Mouse (Mus musculus) frontal cortex, postnatal 10 days (tissue): ENCODE measurements around the gene Synm.

Source experiments
- DNase-seq, 2 experiments: peaks; one replicate each; pipeline ENCODE4 v3.0.0; 2022; ENCODE audit warnings: low spot score in 2 of 2, mixed read lengths in 1 of 2

The Synm gene

DNA sequence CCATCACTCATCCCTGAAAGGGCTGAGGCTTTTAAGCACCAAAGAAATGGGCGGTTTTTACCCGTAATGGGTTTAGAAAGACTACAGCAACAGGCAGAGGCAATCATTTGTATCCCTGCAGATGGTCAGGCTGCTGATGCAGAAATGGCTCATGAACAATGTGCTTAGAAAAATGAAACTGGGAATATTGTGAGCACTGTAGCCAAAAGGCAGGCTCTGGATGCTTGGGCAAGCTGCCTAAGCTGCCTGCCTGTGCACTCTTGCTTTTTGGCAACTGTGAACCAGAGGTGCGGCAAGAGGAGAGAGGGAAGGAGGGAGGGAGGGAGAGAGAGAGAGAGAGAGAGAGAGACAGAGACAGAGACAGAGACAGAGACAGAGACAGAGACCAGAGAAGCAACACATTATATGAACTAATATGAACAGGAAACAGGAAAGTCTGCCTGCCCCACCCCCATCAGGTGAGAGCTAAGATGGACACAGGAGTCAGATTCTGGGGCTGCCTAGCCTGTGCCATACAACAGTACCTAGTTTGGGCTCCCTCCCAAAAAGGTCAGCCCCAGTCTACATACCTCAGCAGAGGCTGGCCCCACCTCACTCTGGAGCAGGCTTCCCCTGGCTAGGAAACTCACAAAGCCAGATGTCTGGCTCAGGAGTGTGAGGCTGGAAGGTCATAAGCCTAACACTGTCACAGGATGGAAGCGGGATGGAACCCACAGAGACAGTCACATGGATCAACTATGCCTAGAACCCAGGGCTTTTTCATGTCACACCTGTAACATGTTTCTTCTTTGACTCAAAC is 9.9 kb downstream of the Synm start:
- DNase-seq = no peak

DNA sequence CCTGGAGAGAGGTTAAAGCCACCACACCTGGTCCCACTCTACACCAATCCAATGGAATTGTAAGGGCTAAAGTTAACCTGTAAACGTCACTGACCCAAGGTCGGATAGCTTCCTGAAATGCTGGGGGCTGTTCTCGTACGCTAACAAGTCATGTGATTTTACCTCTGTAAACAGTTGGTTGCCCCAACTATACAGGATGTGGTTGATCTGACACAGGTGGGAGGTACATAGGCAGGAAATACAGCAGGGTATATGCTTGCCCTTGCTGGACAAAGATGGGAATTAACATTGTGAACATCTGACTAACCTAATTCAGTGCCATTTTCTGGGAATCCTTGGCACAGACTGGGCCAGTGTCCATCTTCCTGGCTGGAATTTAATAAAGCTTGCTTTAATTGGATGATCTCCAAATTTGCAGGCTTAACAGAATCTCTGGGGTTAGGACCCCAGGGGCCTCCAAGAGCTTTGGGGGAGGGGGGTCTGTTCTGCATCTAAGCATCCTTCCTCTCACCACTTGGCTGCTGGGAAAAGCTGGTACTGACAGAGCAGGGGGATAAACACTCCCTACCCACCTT is 11.7 kb downstream of the Synm start:
- no peak for DNase-seq

DNA sequence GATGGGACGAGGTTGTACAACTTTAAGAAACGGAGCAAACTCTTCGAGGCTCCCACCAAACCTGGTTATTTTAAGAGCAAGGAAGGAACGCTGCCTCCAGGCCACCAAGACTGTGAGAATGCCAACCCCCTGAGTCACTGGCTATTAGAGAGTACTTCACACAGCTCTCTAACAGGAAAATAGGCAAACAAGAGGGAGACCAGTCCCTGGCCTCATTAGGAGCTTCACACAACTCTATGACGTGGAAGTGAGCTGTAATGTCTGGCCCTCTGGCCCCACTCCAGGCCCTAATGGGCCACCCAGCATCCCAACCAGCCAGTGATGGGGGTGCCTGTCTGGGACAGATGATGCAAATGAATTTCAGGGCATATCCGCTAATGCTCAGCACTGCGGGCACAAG is 17.8 kb downstream of the Synm start:
- no peak for DNase-seq

DNA sequence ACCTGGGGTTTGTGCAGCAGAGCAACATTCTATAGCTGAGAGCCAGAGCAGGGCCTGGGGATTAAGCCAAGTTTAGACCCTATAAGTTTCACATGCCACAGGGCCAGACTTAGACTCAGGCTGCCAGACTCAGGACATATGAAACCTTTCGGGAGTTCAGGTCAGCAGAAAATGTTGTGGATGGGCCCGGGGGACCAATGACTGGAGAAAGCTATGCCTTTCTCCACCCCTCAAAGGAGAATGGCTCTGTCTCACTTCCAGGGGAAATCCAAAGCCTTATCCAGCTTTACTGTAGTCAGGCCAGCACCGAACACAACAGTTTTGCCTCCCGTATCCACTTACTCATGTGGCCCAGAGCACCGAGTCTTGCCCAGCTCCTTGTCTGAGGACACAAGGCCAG is 18.7 kb downstream of the Synm start:
- DNase-seq = no peak

DNA sequence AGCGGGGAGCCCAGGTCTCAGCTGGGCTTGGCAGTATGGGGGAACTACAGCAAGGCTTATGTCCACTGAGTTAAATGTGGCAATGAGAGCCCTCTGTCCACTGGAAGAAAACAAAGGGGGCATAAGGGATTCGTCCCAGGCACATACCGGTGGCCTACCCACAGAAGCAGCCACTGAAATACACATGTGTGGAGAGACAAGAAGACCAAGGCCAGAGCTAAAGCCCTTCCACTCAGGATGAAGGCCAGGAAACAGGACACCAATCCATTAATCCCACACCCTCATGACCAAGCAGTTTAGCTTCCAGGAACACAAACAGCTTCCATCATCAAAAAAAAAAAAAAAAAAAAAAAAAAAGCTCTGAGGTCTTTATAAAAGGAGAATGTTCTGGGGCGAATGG is 19.2 kb downstream of the Synm start:
- no peak for DNase-seq

DNA sequence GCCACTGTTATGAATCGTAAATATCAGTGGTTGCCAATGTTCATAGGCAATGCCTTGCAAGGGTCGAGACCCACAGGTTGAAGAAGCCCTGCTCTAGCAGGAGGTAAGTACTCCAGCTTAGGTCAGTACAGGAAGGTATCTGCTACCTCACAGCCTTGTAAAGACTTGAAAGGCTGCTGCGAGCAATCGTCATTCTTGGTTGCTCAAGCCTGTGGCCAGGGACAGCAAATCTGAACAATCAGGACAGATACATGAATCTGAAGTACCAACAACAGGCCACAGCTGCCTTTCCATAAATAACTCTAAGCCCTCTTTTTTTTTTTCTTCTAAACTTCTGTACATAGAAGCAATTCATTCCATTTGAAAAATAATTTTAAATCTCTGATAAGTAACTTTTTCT is 27.3 kb downstream of the Synm start:
- no peak for DNase-seq

DNA sequence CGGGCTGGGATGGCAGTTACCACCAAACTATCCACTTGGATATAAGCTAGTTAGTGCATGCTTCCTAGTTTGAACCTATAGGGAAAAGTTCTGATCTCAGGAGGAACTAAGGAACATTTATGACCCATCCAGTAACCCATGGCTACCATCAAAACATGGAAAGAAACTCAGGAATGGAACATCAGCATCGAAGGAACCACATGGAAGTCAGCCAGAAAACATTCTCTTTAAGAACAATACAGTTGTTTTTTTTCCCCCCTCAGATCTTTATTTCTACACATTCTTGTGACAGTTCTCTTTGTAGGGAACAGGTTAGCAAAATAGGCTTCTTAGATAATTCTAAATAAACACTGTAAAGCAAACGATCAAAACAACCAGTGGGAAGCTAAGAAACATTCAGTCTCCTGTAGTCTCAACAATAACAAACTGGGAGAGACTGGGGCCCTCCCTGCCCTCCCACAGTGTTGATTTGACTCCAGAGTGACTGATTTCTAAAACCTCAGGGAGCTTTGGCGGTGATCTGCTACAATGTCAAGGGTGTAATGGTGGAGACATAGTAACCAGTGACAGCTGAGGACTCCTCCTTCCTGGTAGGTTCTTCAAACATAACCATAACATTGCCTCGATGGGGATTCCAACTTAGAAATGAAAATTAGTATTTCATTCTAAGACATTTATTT is 29.0 kb downstream of the Synm start:
- DNase-seq = no peak

DNA sequence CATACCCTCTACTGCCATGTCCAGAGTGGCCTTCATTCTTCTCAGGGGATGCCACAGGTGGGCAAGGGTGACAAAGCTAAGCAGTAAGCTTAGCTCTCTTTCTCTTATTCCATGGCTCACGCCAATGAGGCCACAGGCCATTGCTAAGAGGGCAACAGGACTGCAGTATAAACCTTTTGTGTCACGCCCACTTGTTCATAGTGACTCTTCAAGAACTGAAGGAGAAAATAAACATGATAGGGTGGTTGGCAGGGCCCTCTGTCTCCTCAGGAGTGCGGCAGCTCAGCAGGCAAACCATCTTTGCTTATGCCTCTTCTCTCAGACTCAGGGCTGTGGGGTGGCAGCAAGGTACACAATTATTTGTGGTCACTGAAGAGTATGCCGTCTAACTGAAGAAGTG is 30.7 kb downstream of the Synm start:
- no peak for DNase-seq

DNA sequence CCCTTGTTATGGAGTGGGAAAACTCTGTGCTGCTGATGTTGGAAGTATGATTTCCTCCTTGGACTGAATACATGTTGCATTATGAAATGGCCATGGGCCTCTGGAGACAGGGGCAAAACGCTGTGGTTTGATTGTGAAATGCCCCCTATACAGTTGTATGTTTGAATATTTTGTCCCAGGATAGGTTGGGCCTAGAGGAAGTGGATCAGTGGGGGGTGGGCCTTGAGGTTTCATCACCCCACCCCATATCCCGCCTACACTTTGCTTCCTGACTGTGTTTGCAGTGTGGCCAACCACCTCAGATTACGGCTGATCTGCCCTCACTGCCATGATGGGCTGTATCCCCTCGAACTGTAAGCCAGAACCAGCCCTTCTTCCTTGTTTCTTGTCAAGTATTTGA is 31.3 kb downstream of the Synm start:
- DNase-seq = no peak

DNA sequence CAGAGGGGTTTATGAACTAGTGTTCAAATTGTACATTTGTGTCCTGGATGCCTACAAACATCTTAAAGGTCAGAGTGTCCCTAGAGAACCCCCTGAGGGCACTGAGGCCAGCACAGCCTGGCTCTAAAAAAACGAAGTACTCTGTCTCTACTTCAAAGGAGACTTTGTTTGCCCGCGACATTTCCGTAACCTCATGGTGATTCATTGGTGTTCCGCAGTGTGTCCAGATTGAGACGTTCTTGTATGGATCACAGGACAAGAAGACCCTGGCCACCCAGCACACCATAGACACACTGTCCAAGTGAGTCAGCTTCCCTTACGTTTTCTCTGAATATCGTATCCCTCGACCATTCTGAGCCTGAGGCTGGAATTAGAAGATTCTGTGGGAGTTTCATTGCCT is 34.5 kb downstream of the Synm start:
- no peak for DNase-seq

DNA sequence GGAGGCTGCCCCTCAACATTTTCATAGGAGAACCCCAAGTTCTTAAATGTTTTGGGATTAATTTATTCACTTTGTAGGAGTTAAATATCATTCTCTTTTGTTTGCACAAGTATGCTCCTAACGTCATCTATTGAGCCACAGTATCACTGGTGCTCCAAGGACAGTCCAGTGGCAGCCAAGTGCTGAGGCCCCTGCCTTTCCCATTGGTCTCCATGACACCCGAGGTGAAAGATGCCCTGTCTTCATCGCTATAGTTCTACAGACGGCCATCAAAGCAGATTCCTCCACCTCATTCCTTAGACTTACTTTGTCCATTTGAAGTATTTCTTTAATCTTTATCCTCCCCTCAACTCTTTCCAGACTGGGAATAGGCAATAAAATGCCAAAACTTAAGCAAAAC is 35.0 kb downstream of the Synm start:
- no peak for DNase-seq

DNA sequence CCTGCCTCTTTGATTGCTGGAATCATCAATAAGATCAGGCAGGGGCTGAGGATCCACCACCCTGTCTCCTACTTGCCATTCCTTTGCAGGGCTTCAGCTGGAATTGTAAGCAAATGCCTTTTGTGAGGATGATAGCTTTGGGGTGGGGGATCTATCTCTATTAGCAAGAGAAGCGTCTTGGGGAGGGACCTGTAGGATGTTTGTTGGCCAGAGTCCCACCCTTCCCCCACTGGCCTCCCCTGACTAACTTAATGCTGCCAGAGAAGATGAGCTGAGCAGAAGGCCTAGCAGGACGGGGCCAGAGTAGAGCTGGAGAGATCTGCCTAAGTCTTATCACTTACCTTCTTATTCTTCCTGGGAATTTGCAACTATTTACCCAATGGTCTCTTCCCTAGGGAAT is 37.4 kb downstream of the Synm start:
- DNase-seq = no peak

DNA sequence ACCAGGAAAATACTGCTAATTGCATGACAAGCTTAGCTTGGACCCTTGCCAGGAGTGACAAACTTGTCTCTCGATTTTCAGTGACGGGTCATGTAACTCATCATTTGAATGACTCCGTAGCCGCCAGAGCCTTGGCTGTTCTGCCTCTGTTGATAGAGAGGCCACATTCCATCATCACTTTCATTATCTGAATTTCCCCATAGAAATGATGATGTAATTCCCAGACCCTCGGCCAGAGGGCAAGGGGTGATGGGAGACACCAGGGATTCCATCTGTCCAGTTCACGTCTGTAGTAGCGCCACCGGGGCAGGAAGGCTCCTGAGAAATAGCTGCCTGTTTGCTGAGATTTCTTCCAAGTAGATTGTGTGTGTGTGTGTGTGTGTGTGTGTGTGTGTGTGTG is 40.7 kb downstream of the Synm start:
- no peak for DNase-seq

DNA sequence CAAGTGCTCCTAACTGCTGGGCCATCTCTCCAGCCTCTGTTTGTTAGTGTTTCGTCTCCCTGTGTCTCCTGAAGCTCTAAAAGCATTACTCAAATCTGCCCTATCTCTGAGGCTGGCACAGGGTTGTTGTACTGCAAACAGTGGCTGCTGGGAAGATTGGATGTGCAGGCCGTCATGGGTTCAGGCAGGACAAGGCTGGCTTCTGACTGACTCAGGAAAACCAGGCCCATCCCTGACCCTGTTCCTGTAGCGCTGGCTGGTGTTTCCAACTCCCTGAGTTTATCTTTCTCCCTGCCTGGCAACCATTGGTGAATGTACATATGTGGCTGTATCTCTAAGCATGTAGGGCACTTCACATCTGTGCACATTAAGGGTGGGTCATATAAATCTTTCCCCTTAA is 42.0 kb downstream of the Synm start:
- no peak for DNase-seq

DNA sequence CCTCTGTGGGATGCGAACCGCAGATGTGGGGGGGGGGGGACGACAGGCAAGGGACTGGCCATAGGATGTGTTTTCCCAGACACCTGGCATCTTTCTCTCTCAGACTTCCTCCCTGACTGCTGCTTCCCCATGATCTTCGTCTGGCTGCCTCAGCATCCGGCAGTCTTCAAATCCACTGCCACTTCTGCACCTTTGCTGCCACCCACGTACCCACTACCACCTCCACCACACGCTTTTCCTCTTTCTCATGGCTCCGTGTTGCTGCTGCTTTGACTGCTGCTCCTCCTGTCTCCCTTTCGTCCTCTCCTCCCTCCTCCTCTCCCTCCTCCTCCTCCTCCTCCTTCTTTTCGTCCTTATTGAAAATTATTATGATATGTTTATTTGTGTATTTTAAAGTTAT is 42.6 kb downstream of the Synm start:
- DNase-seq = no peak

DNA sequence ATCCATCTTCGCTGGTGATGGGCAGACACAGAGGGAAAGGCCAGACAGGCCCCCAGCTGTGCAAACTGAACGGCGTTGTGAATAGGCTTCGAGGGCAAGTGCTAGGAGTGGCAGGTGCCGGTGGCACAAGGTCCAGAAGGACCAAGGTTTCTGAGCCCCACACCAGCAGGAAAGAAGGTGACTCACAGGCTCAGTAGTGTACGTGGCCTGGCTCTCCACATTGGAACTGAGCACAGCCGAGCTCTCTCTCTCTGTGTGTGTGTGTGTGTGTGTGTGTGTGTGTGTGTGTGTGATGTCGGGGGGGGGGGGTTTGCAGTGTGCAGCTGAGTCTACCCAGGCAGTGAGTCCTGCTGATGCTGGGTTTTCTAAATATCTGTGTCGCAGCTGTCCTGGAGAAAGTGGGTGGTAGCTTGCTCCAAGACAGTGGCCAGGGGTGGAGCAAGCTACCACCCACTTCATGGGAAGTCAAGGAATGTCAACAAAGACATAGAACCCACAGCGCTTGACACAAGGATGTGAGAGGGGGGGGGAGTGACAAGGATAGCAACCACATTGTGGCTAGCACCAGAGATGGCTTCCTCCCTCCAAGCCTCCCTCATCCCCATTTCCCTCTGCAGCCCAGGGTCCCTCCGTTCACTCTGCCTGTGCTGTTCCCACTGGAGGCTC is 43.2 kb downstream of the Synm start:
- DNase-seq = no peak

DNA sequence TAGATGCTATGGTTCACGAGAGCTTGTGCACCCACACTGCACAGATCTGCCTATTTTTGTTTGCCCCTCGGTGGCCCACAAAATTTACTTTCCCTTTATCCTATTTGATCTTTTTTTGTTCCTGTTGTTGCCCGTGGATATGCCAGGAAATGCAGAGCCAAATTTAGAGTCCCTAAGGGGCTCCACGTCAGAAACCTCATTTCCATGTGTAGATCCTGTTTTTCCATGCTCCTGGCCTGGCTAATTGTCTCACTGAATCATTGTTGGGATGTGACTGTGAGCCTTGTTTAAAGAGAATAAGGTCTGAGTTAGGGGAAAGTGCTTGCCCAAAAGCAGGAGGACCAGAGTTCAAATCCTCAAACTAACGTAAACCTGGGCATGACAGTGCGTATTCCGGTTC is 44.4 kb downstream of the Synm start:
- DNase-seq = no peak

DNA sequence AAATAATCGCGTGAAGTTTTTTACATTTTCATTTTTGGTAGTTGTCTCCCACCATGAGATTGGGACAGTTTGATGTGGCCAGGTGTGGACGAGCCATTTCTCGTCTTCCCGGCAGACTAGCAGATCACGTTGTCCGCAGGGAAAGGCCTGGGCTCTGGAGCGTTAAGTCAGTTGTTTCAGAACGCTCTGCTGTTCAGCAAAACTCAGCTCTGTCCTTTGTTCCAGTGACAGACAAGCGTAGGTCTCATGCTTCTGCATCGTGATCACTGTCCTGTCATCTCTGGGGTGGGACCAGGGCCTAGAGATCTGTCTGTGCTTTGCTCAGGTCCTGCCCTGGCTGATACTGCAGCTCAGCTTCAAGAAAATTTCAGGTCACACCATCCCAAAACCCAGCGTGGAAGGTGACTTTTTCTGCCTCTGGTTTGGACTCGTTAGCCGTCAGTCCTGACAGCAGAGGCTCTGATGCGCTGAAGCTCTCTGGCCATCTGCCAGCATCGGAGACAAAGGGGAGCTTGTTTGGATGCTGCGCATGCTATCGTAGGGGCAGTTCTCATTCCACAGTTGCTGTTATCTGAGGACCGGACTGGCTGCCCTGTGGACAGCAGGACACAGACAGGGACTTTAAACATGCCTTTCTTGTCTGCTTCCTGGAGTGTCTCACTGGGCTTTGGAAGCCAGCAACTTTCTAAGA is 45.6 kb downstream of the Synm start:
- DNase-seq = peak in 1 of 2 experiments; percentile 36

DNA sequence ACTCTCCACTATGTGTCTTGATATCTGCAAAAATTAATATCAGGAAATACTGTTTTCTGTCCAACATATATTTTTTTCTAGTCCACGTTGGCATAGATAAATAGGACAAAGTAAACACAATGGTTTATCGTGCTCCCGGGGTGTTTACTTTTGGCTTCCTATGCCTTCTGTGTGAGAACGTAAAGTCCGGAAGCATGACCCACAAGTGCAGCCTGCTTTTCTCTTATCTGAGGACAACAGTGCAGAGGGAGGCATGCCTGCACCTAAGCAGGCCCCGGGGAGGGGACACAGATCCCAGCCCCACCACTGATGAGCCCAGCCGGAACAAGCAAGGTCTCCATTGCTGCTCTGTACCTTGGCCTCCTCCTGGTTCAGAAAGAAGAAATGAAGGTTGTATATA is 49.3 kb downstream of the Synm start:
- no peak for DNase-seq

DNA sequence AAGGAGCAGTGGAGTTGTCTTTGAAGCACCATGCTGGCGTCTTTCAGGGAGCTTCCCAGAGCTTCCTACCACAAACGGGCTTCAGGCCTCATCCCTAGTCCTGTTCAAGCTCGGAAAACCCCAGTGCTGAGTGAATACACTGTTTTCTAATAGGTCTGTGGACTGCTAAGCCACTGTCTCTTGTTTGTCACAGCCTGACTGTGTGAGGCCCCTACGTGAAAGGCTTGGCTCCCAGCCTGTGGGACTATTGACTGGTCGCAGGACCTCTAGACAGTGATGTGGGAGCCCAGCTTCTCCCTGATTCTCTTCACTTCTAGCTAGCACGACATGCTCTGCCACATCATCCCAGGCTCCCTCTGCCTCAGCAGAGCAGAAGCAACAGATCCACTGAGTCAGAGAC is 51.4 kb downstream of the Synm start:
- no peak for DNase-seq

DNA sequence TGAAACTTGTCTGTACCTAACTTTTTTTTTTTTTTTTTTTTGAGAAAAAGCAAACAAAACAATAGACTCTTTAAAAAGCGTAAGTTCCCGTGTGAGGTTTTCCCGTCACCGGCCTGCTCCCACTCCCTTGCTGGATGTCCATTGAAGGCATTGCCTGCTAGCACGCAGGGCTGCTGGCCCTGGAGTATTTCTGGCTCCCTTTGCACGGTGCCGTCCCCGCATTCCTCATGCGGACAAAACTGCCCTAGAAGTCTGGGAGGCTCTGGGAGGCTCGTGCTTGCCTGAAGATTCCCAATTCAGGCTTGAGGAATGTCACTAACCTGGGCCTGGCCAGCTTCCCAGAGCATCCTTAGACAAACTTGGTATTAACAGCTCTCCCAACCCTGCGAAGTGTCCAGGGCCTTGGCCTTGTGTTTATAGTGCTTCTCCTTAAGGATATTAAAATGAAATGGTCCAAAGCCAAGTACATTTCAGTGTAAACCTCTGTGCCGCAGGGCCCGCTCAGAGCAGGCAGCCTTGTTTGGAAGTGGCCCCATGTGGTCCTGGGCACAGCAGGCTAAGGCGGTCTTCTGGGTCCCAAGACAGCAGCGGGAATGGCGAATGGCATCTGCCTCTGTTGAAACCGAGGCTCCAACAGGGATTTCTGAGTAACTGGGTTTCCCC is 58.2 kb downstream of the Synm start:
- DNase-seq = no peak

DNA sequence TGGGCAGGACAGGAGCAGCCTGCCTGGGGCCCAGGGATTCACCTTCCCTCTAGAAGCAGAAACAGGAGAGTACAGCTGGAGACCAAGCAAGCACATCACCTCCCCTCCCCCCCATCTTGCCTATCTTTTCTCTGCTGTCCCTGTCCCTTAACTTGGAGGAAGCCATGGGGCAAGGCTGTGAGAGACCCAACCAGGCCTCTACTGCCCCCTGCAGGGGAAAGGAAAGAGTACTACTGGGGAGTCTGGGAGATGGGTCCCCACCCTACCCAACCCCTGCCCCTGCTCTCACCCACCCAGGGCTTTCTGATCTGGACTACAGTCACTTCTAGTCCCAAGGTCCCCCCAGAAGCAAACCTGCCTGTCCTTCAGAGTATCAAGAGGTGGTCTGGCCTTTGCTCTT is 58.7 kb downstream of the Synm start:
- DNase-seq = no peak
